Mouse (Mus musculus): ENCODE measurements around the gene Ccsap. TPM values are rescaled to one million over a fixed set of nuclear protein-coding genes. Genes with fewer than 3 reads are reported as not detected.

The Ccsap gene
- polyA plus RNA-seq, 1 experiment from 2014 or later, result 7.1 TPM

GRCm38 (mm10) chr8:123895230-123895629 lies 35.2 kb upstream of the Ccsap start:
- H3K9ac ChIP-seq (ENCODE audit: low read depth, low read length), result no peak overlapping the region
- H3K4me3 ChIP-seq (ENCODE audit: low read depth, low read length), result no peak overlapping the region
- peaks cover 53% of the 10 kb centered on the region for H3K27me3 ChIP-seq (ENCODE audit: control insufficient read depth, insufficient read depth, low read length)
- DNase-seq (ENCODE audit: low spot score) (no peak), ATAC-seq (ENCODE audit: low FRiP score) (no peak)
- H3K4me1 ChIP-seq (replicated peaks; ENCODE audit: control insufficient read depth, insufficient read depth, low read length), result peaks cover 3% of the 10 kb centered on the region; the same call in 1 of the 2 replicates
- no peaks in the 10 kb centered on the region for H3K36me3 ChIP-seq (ENCODE audit: control insufficient read depth, insufficient read depth, low read length)
- 72% methylated on average over 4 of the region's 4 CpGs for WGBS
- no peak overlapping the region for H3K27ac ChIP-seq (ENCODE audit: low read depth, low read length)
- H3K4me2 ChIP-seq (replicated peaks; ENCODE audit: low read depth, low read length), result no peak overlapping the region
- no peaks in the 10 kb centered on the region for H3K9me3 ChIP-seq (ENCODE audit: control insufficient read depth, low read length)

GRCm38 (mm10) chr8:123894502-123895097 lies 34.6 kb upstream of the Ccsap start, which contains the start of gene Acta1:
Gene Acta1 (minus strand): TSS chr8:123894751.
- Histone ChIP-seq H3K27me3 (ENCODE audit: control insufficient read depth, insufficient read depth, low read length) (peaks cover 55% of the 10 kb centered on the region), H3K4me2 (replicated peaks; ENCODE audit: low read depth, low read length) (no peak within 1 kb of the TSS), H3K9ac (ENCODE audit: low read depth, low read length) (no peak within 1 kb of the TSS)

GRCm38 (mm10) chr8:123893413-123893812 lies 33.4 kb upstream of the Ccsap start:
- no peak overlapping the region for H3K9ac ChIP-seq (ENCODE audit: low read depth, low read length)
- H3K27me3 ChIP-seq (ENCODE audit: control insufficient read depth, insufficient read depth, low read length), result peaks cover 55% of the 10 kb centered on the region
- no peak overlapping the region for H3K4me3 ChIP-seq (ENCODE audit: low read depth, low read length)
- no peak overlapping the region for H3K27ac ChIP-seq (ENCODE audit: low read depth, low read length)
- H3K36me3 ChIP-seq (ENCODE audit: control insufficient read depth, insufficient read depth, low read length), result no peaks in the 10 kb centered on the region
- ATAC-seq (ENCODE audit: low FRiP score) (no peak), DNase-seq (ENCODE audit: low spot score) (no peak)
- no peak overlapping the region for H3K4me2 ChIP-seq (replicated peaks; ENCODE audit: low read depth, low read length)
- H3K4me1 ChIP-seq (replicated peaks; ENCODE audit: control insufficient read depth, insufficient read depth, low read length), result peaks cover 3% of the 10 kb centered on the region; the same call in 1 of the 2 replicates
- WGBS, result 77% methylated on average over 11 of the region's 11 CpGs
- no peaks in the 10 kb centered on the region for H3K9me3 ChIP-seq (ENCODE audit: control insufficient read depth, low read length)

More at GRCm38 (mm10) chr8:123894502-123895097, 34.6 kb upstream of the Ccsap start, which contains the start of gene Acta1:
- no peaks in the 10 kb centered on the region for H3K9me3 ChIP-seq (ENCODE audit: control insufficient read depth, low read length)
- H3K4me3 ChIP-seq (ENCODE audit: low read depth, low read length), result no peak within 1 kb of the TSS
- H3K36me3 ChIP-seq (ENCODE audit: control insufficient read depth, insufficient read depth, low read length), result no peaks in the 10 kb centered on the region
- 21% methylated on average over 14 of the region's 15 CpGs for WGBS
- peaks cover 3% of the 10 kb centered on the region; the same call in 1 of the 2 replicates for H3K4me1 ChIP-seq (replicated peaks; ENCODE audit: control insufficient read depth, insufficient read depth, low read length)
- ATAC-seq (ENCODE audit: low FRiP score) (no peak), DNase-seq (ENCODE audit: low spot score) (no peak)
- no peak within 1 kb of the TSS for H3K27ac ChIP-seq (ENCODE audit: low read depth, low read length)

- peaks cover 3% of the 10 kb centered on the region; the same call in 1 of the 2 replicates for H3K4me1 ChIP-seq (replicated peaks; ENCODE audit: control insufficient read depth, insufficient read depth, low read length)
- H3K4me2 ChIP-seq (replicated peaks; ENCODE audit: low read depth, low read length), result peak overlapping the region; percentile 61
- H3K9ac ChIP-seq (ENCODE audit: low read depth, low read length), result peak overlapping the region; percentile 28; the same call in 1 of the 2 replicates
- whole genome bisulfite sequencing, result 12% methylated on average over 30 of the region's 30 CpGs
- H3K27me3 ChIP-seq (ENCODE audit: control insufficient read depth, insufficient read depth, low read length), result peaks cover 55% of the 10 kb centered on the region
- ATAC-seq (ENCODE audit: low FRiP score) (peak; percentile 25; the same call in 1 of the 2 replicates), DNase-seq (ENCODE audit: low spot score) (peak; percentile 32)
- no peaks in the 10 kb centered on the region for H3K36me3 ChIP-seq (ENCODE audit: control insufficient read depth, insufficient read depth, low read length)
- no peak overlapping the region for H3K27ac ChIP-seq (ENCODE audit: low read depth, low read length)
- H3K9me3 ChIP-seq (ENCODE audit: control insufficient read depth, low read length), result no peaks in the 10 kb centered on the region
- H3K4me3 ChIP-seq (ENCODE audit: low read depth, low read length), result peak overlapping the region; percentile 36
Observed at GRCm38 (mm10) chr8:123892586-123893155, 32.7 kb upstream of the Ccsap start.

- DNase-seq (ENCODE audit: low spot score) (peak; percentile 50), ATAC-seq (ENCODE audit: low FRiP score) (no peak; the same call in 1 of the 2 replicates)
- Histone ChIP-seq H3K27ac (ENCODE audit: low read depth, low read length) (no peak overlapping the region), H3K4me1 (replicated peaks; ENCODE audit: control insufficient read depth, insufficient read depth, low read length) (peaks cover 3% of the 10 kb centered on the region; the same call in 1 of the 2 replicates), H3K27me3 (ENCODE audit: control insufficient read depth, insufficient read depth, low read length) (peaks cover 55% of the 10 kb centered on the region), H3K4me2 (replicated peaks; ENCODE audit: low read depth, low read length) (peak overlapping the region; percentile 61), H3K4me3 (ENCODE audit: low read depth, low read length) (peak overlapping the region; percentile 36), H3K36me3 (ENCODE audit: control insufficient read depth, insufficient read depth, low read length) (no peaks in the 10 kb centered on the region), H3K9ac (ENCODE audit: low read depth, low read length) (peak overlapping the region; percentile 43; the same call in 1 of the 2 replicates), H3K9me3 (ENCODE audit: control insufficient read depth, low read length) (no peaks in the 10 kb centered on the region)
- under 1% methylated on average over 49 of the region's 49 CpGs for WGBS
Observed at GRCm38 (mm10) chr8:123891883-123892585, 32.0 kb upstream of the Ccsap start.

- peaks cover 55% of the 10 kb centered on the region for H3K27me3 ChIP-seq (ENCODE audit: control insufficient read depth, insufficient read depth, low read length)
- H3K4me1 ChIP-seq (replicated peaks; ENCODE audit: control insufficient read depth, insufficient read depth, low read length), result peaks cover 3% of the 10 kb centered on the region; the same call in 1 of the 2 replicates
- H3K36me3 ChIP-seq (ENCODE audit: control insufficient read depth, insufficient read depth, low read length), result no peaks in the 10 kb centered on the region
- under 1% methylated on average over 11 of the region's 11 CpGs for WGBS
- DNase-seq (ENCODE audit: low spot score), result peak; percentile 74
- H3K4me2 ChIP-seq (replicated peaks; ENCODE audit: low read depth, low read length), result peak overlapping the region; percentile 61
- H3K9me3 ChIP-seq (ENCODE audit: control insufficient read depth, low read length), result no peaks in the 10 kb centered on the region
- H3K9ac ChIP-seq (ENCODE audit: low read depth, low read length), result no peak overlapping the region
- ATAC-seq (ENCODE audit: low FRiP score), result no peak
- peak overlapping the region; percentile 36 for H3K4me3 ChIP-seq (ENCODE audit: low read depth, low read length)
- H3K27ac ChIP-seq (ENCODE audit: low read depth, low read length), result no peak overlapping the region
Observed at GRCm38 (mm10) chr8:123891271-123891670, 31.3 kb upstream of the Ccsap start.

- Histone ChIP-seq H3K36me3 (ENCODE audit: control insufficient read depth, insufficient read depth, low read length) (no peaks in the 10 kb centered on the region), H3K27me3 (ENCODE audit: control insufficient read depth, insufficient read depth, low read length) (peaks cover 46% of the 10 kb centered on the region), H3K27ac (ENCODE audit: low read depth, low read length) (no peak overlapping the region), H3K9me3 (ENCODE audit: control insufficient read depth, low read length) (no peaks in the 10 kb centered on the region), H3K4me3 (ENCODE audit: low read depth, low read length) (no peak overlapping the region), H3K4me2 (replicated peaks; ENCODE audit: low read depth, low read length) (no peak overlapping the region), H3K9ac (ENCODE audit: low read depth, low read length) (no peak overlapping the region), H3K4me1 (replicated peaks; ENCODE audit: control insufficient read depth, insufficient read depth, low read length) (peaks cover 3% of the 10 kb centered on the region)
- 71% methylated on average over 4 of the region's 4 CpGs for WGBS
- DNase-seq (ENCODE audit: low spot score) (no peak), ATAC-seq (ENCODE audit: low FRiP score) (no peak)
Observed at GRCm38 (mm10) chr8:123889797-123890196, 29.8 kb upstream of the Ccsap start.

GRCm38 (mm10) chr8:123887956-123888355 lies 27.9 kb upstream of the Ccsap start:
- H3K4me1 ChIP-seq (replicated peaks; ENCODE audit: control insufficient read depth, insufficient read depth, low read length), result peaks cover 10% of the 10 kb centered on the region
- ATAC-seq (ENCODE audit: low FRiP score) (no peak), DNase-seq (ENCODE audit: low spot score) (no peak)
- H3K27ac ChIP-seq (ENCODE audit: low read depth, low read length), result no peak overlapping the region
- no peak overlapping the region for H3K4me3 ChIP-seq (ENCODE audit: low read depth, low read length)
- no peaks in the 10 kb centered on the region for H3K36me3 ChIP-seq (ENCODE audit: control insufficient read depth, insufficient read depth, low read length)
- H3K4me2 ChIP-seq (replicated peaks; ENCODE audit: low read depth, low read length), result no peak overlapping the region
- whole genome bisulfite sequencing, result 92% methylated on average over 2 of the region's 2 CpGs
- H3K9ac ChIP-seq (ENCODE audit: low read depth, low read length), result no peak overlapping the region
- no peaks in the 10 kb centered on the region for H3K9me3 ChIP-seq (ENCODE audit: control insufficient read depth, low read length)
- peaks cover 28% of the 10 kb centered on the region for H3K27me3 ChIP-seq (ENCODE audit: control insufficient read depth, insufficient read depth, low read length)

Measured in hindbrain, embryonic 11.5 days (tissue).